Mouse (Mus musculus): Measurements from ENCODE around the gene Olfr1420.

DNA sequence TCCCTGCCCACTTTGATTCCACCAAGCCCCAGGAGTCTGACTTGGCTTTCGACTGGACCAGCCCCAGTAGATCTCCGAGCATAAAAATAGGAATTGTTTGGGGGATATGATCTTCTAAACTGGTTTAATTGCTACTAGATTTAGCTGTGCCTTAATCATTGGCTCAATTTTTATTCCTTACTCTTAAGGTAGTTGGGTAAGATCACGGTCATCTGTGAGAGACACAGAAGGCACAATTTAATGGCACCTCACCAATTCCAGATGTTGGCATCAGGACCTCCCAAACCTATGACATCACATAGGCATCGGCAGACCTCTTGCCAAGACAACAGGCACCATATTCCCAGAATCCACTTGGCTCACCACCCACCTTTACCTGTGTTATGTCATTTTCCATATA, 47.2 kb upstream of the Olfr1420 start, which contains the start of gene Olfr1417:
- TF ChIP-seq CTCF (conservative IDR thresholded peaks at IDR 0.05; ENCODE audit: insufficient read depth, insufficient read length, low read depth, low read length) (no peak), POLR2A (IDR thresholded peaks at IDR 0.05; ENCODE audit: low read depth, low read length) (no peak)
